Mouse (Mus musculus): ENCODE data around the gene Hnrnpm. TPM values are rescaled to one million over a fixed set of nuclear protein-coding genes. Genes with fewer than 3 reads are reported as not detected.

The Hnrnpm gene
- total and polyA plus RNA-seq, 3 experiments, result 174 to 756 (median 207) TPM

DNA sequence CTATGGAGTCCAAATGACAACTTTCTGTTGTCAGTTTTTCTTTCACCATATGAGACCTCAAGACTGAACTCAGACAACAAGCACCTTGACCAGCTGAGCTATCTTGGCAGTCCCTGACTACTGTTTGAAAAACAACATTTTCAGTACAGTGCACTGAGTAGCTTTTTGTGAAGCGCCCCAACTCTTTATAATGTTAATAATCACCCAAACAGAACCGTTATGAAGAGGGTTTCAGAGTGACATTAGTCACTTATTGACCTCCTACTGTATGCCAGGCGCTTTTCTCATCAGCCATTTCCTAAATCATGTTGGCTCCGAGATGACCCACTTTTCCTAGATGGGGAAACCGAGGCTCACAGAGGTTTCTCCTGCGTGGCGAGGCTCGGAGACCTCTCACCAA, 31.3 kb upstream of the Hnrnpm start:
- Histone ChIP-seq H3K79me2 (replicated peaks; ENCODE audit: control insufficient read depth, extremely low read depth, insufficient read depth, poor library complexity, severe bottlenecking) (no peaks in the 10 kb centered on the region), H3K4me2 (ENCODE audit: insufficient read depth, low read depth, poor library complexity, severe bottlenecking) (peak overlapping the region; percentile 73), H3K27ac (ENCODE audit: insufficient read depth, low read depth) (no peak overlapping the region), H3K36me3 (replicated peaks in 1 of 2; ENCODE audit: control insufficient read depth in 1 of 2, insufficient read depth in 1 of 2, low read length in 1 of 2) (peaks cover 0 to 2% of the 10 kb centered on the region in 2 experiments), H3K27me3 (replicated peaks) (no peaks in the 10 kb centered on the region), H3K9me3 (replicated peaks; ENCODE audit: low read length) (no peaks in the 10 kb centered on the region), H3K4me3 (replicated peaks in 1 of 3; ENCODE audit: low read depth in 2 of 3, low read length in 2 of 3, poor library complexity in 1 of 3) (peak overlapping the region; percentile 81 to 91 (median 81)), H3K4me1 (ENCODE audit: control insufficient read depth in 1 of 2, insufficient read depth in 2 of 2) (peaks cover 0 to 8% of the 10 kb centered on the region in 2 experiments; a peak in 1 of 4 replicates), H3K9ac (ENCODE audit: insufficient read depth, low read depth) (peak overlapping the region; percentile 91)
- TF ChIP-seq CHD1 (IDR thresholded peaks at IDR 0.05; ENCODE audit: low read depth, low read length) (no peak), ELF1 (IDR thresholded peaks at IDR 0.05; ENCODE audit: low read depth, low read length) (no peak), CHD2 (IDR thresholded peaks at IDR 0.05; ENCODE audit: low read length) (no peak), ZNF384 (IDR thresholded peaks at IDR 0.05; ENCODE audit: low read depth, low read length) (no peak), MYC (IDR thresholded peaks at IDR 0.05; ENCODE audit: low read depth, low read length) (no peak), CTCF (conservative IDR thresholded peaks at IDR 0.05 in 1 of 2, IDR thresholded peaks at IDR 0.05 in 1 of 2; ENCODE audit: low read depth in 2 of 2, low read length in 2 of 2) (no peak)
- dilution Hi-C loops (cut with MboI; ENCODE audit: extremely low pct_ligation_motif_present, extremely low pct_unique_long_range_greater_than_20kb, low sequenced_read_pairs) (no loop called here), in situ Hi-C loops (cut with MboI; ENCODE audit: low pct_ligation_motif_present, low pct_unique_long_range_greater_than_20kb, low sequenced_read_pairs) (no loop called here)
- peak; percentile 8 for DNase-seq (ENCODE audit: extremely low read depth)

DNA sequence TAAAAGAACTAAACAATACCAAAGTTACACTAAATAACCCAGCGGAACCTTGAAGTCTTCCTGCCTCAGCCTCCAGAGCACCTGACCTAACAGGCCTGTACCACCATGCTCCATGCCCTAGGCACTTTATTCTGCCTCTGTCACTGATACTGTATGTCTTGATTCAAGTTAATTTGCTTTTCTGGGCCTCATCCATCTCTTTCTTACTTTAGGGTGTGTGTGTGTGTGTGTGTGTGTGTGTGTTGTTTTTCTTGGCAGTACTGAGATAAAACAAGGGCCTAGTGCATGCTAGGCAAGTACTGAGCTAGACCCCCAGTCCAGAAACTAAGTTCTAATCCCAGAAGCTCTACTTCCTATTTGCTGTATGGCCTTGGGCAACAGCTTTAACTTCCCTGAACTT, 30.6 kb upstream of the Hnrnpm start:
- DNase-seq (ENCODE audit: extremely low read depth), result no peak
- Histone ChIP-seq H3K9me3 (replicated peaks; ENCODE audit: low read length) (no peaks in the 10 kb centered on the region), H3K79me2 (replicated peaks; ENCODE audit: control insufficient read depth, extremely low read depth, insufficient read depth, poor library complexity, severe bottlenecking) (no peaks in the 10 kb centered on the region), H3K36me3 (replicated peaks in 1 of 2; ENCODE audit: control insufficient read depth in 1 of 2, insufficient read depth in 1 of 2, low read length in 1 of 2) (peaks cover 0 to 2% of the 10 kb centered on the region in 2 experiments), H3K4me1 (ENCODE audit: control insufficient read depth in 1 of 2, insufficient read depth in 2 of 2) (peaks cover 0 to 8% of the 10 kb centered on the region in 2 experiments; a peak in 1 of 4 replicates), H3K27ac (ENCODE audit: insufficient read depth, low read depth) (no peak overlapping the region), H3K9ac (ENCODE audit: insufficient read depth, low read depth) (no peak overlapping the region), H3K27me3 (replicated peaks) (no peaks in the 10 kb centered on the region), H3K4me2 (ENCODE audit: insufficient read depth, low read depth, poor library complexity, severe bottlenecking) (no peak overlapping the region), H3K4me3 (replicated peaks in 1 of 3; ENCODE audit: low read depth in 2 of 3, low read length in 2 of 3, poor library complexity in 1 of 3) (no peak overlapping the region)
- in situ Hi-C loops (cut with MboI; ENCODE audit: low pct_ligation_motif_present, low pct_unique_long_range_greater_than_20kb, low sequenced_read_pairs), result no loop called here
- dilution Hi-C loops (cut with MboI; ENCODE audit: extremely low pct_ligation_motif_present, extremely low pct_unique_long_range_greater_than_20kb, low sequenced_read_pairs), result no loop called here
- no peak for TF ChIP-seq CHD1 (IDR thresholded peaks at IDR 0.05; ENCODE audit: low read depth, low read length)
- no peak for TF ChIP-seq PAX5 (IDR thresholded peaks at IDR 0.05; ENCODE audit: low read length)
- no peak for TF ChIP-seq E2F4 (IDR thresholded peaks at IDR 0.05; ENCODE audit: insufficient replicate concordance, low read depth, low read length)
- no peak for TF ChIP-seq ELF1 (IDR thresholded peaks at IDR 0.05; ENCODE audit: low read depth, low read length)
- no peak for TF ChIP-seq JUND (conservative IDR thresholded peaks at IDR 0.05; ENCODE audit: low read depth, low read length)
- TF ChIP-seq MAZ (IDR thresholded peaks at IDR 0.05; ENCODE audit: low read depth, low read length), result no peak
- TF ChIP-seq POLR2A (IDR thresholded peaks at IDR 0.05; ENCODE audit: low read depth, low read length), result no peak
- TF ChIP-seq TCF12 (IDR thresholded peaks at IDR 0.05; ENCODE audit: low read depth, low read length), result no peak
- TF ChIP-seq GABPA (IDR thresholded peaks at IDR 0.05; ENCODE audit: insufficient replicate concordance, low read depth, low read length), result no peak
- TF ChIP-seq POLR2AphosphoS2 (IDR thresholded peaks at IDR 0.05; ENCODE audit: low read depth, low read length), result no peak
- TF ChIP-seq EP300 (IDR thresholded peaks at IDR 0.05; ENCODE audit: low read length), result no peak
- TF ChIP-seq KAT2A (IDR thresholded peaks at IDR 0.05; ENCODE audit: insufficient replicate concordance, low read length), result no peak
- TF ChIP-seq MAX (IDR thresholded peaks at IDR 0.05; ENCODE audit: low read length), result no peak
- TF ChIP-seq ETS1 (conservative IDR thresholded peaks at IDR 0.05; ENCODE audit: low read depth, low read length), result no peak
- TF ChIP-seq TBP (conservative IDR thresholded peaks at IDR 0.05; ENCODE audit: low read depth, low read length), result no peak
- no peak for TF ChIP-seq RAD21 (IDR thresholded peaks at IDR 0.05; ENCODE audit: low read depth, low read length)
- TF ChIP-seq UBTF (IDR thresholded peaks at IDR 0.05; ENCODE audit: low read depth, low read length), result no peak
- TF ChIP-seq ZMIZ1 (IDR thresholded peaks at IDR 0.05; ENCODE audit: low read depth, low read length), result no peak
- TF ChIP-seq ZKSCAN1 (IDR thresholded peaks at IDR 0.05; ENCODE audit: borderline replicate concordance, low read depth, low read length), result no peak
- TF ChIP-seq RCOR1 (conservative IDR thresholded peaks at IDR 0.05; ENCODE audit: low read depth, low read length), result no peak
